Mouse (Mus musculus): Measurements from ENCODE around the gene Spaar. TPM values are rescaled to one million over a fixed set of nuclear protein-coding genes. Genes with fewer than 3 reads are reported as not detected.
A peak's percentile ranks its signal among the peaks of the same experiment; 100 is the strongest.

Spaar gene
- total and polyA plus RNA-seq, 2 experiments from 2014 or later = 0.25 to 0.29 TPM

DNA sequence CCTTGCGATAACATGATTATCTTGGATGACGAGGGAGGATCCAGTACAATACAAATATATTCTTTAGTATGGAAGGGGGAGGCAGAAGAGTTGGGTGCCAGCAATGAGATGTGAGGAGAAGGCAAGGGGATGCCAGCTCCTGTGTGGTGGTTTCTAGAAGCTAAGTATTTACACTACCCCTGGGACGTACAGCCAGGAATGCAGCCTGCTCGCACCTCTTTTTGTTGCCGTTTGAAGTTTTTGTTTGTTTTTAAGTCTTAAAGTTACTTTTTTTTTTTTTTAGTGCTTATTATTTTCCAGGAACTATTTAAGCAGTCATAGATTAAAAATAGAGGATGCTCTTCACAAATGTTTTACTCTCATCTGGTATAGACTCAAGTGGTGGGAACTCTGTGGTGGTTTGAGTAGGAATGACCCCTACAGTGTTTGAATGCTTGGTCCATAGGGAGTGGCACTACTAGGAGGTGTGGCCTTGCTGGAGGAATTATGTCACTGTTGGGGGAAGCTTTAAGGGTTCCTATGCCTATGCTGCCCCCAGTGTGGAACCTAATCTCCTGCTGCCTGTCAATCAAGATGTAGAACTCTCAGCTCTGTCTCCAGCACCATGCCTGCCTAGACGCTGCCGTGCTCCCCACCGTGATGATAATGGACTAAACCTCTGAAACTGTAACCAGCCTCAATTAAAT lies 9.3 kb downstream of the Spaar start:
- Histone ChIP-seq H3K4me2 (ENCODE audit: low read depth) (no peak overlapping the region), H3K27ac (ENCODE audit: low read depth, low read length) (no peak overlapping the region), H3K36me3 (ENCODE audit: insufficient read depth) (no peaks in the 10 kb centered on the region), H3K4me3 (ENCODE audit: low read depth, low read length) (no peak overlapping the region), H3K9me3 (ENCODE audit: low read length) (no peaks in the 10 kb centered on the region), H3K4me1 (ENCODE audit: insufficient read depth) (no peaks in the 10 kb centered on the region), H3K9ac (no peak overlapping the region), H3K27me3 (ENCODE audit: insufficient read depth, low read length) (no peaks in the 10 kb centered on the region)
- 69% methylated on average over 8 of the region's 8 CpGs for WGBS
- TF ChIP-seq CTCF (IDR thresholded peaks at IDR 0.05; ENCODE audit: low read depth) = no peak
- ATAC-seq = no peak
- DNase-seq = no peak

DNA sequence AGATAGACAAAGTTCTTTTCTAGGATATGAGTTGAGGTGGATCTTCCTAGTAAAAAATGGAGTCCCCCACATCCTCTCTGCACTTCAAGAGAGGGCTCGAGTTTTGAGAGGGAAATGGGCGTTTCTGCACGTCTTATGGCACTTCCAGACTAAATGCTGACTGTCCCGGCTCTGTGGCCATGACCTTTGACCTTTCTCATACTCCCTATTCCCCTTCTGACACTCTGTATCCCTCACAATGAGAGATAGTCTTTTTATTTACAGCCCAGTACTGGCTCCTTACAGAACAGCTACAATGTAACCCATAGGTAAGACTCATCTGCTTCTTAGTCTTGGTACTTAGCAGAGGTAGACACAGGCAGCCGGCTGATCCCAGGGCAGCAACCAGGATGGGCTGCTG lies 11.7 kb downstream of the Spaar start:
- no peaks in the 10 kb centered on the region for H3K4me1 ChIP-seq (ENCODE audit: insufficient read depth)

DNA sequence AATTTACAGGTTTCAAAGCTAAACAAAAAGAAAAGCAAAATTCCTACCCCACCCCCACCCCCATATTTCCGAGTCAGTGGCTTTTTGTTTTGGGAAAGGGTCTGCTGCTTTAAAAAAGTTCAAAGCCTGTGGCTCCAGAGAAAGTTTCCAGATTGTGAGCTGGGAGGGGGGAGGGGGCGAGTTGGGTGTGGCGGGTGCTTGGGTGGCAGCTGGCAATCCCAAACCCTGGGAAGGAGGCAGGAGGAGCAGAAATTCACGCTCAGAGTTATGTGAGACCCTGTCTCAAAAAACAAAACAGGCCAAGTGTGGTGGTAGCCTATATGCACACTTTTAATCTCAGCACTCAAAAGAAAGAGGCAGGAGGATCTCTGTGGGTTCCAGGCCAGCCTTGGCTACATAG lies 12.8 kb downstream of the Spaar start:
- DNase-seq (no peak), ATAC-seq (no peak)
- no peak overlapping the region for H3K4me2 ChIP-seq (ENCODE audit: low read depth)
- 28% methylated on average over 4 of the region's 4 CpGs for WGBS
- H3K27me3 ChIP-seq (ENCODE audit: insufficient read depth, low read length) = no peaks in the 10 kb centered on the region
- no peak overlapping the region for H3K4me3 ChIP-seq (ENCODE audit: low read depth, low read length)
- H3K27ac ChIP-seq (ENCODE audit: low read depth, low read length) = no peak overlapping the region
- no peaks in the 10 kb centered on the region for H3K9me3 ChIP-seq (ENCODE audit: low read length)
- no peak overlapping the region for H3K9ac ChIP-seq
- H3K4me1 ChIP-seq (ENCODE audit: insufficient read depth) = no peaks in the 10 kb centered on the region
- no peaks in the 10 kb centered on the region for H3K36me3 ChIP-seq (ENCODE audit: insufficient read depth)
- TF ChIP-seq CTCF (IDR thresholded peaks at IDR 0.05; ENCODE audit: low read depth) = no peak

More for the DNA sequence above, 11.7 kb downstream of the Spaar start:
- no peak overlapping the region for H3K4me2 ChIP-seq (ENCODE audit: low read depth)
- no peak overlapping the region for H3K9ac ChIP-seq
- DNase-seq = no peak
- TF ChIP-seq CTCF (IDR thresholded peaks at IDR 0.05; ENCODE audit: low read depth) = no peak
- no peak overlapping the region for H3K27ac ChIP-seq (ENCODE audit: low read depth, low read length)
- WGBS = 77% methylated on average over 5 of the region's 5 CpGs
- no peak for ATAC-seq
- H3K36me3 ChIP-seq (ENCODE audit: insufficient read depth) = no peaks in the 10 kb centered on the region
- H3K4me3 ChIP-seq (ENCODE audit: low read depth, low read length) = no peak overlapping the region
- no peaks in the 10 kb centered on the region for H3K27me3 ChIP-seq (ENCODE audit: insufficient read depth, low read length)
- H3K9me3 ChIP-seq (ENCODE audit: low read length) = no peaks in the 10 kb centered on the region

DNA sequence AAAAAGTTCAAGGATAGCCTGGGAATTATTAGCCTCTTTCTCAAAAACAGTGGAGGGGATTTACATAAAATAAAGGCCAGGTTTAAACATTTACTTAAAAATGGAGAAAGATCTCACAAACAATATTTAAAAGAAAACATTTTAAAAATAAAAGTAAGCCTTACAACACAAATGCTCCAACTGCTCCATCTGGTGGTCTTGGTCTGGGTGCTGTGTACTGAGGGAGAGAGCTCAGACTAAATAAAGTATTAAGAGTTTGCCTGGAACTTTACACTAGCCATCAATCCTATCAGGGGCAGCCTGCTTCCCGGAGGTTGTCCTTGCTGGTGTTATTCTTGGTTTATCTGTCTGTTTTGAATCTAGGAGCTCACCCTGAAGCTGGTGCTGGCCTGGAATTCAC lies 13.3 kb downstream of the Spaar start:
- Histone ChIP-seq H3K9ac (no peak overlapping the region), H3K4me1 (ENCODE audit: insufficient read depth) (no peaks in the 10 kb centered on the region), H3K4me3 (ENCODE audit: low read depth, low read length) (no peak overlapping the region), H3K36me3 (ENCODE audit: insufficient read depth) (no peaks in the 10 kb centered on the region), H3K4me2 (ENCODE audit: low read depth) (no peak overlapping the region), H3K27me3 (ENCODE audit: insufficient read depth, low read length) (no peaks in the 10 kb centered on the region), H3K9me3 (ENCODE audit: low read length) (no peaks in the 10 kb centered on the region), H3K27ac (ENCODE audit: low read depth, low read length) (no peak overlapping the region)
- WGBS = 74% methylated on average over 1 of the region's 1 CpGs
- DNase-seq (peak; percentile 50), ATAC-seq (no peak)
- peak; percentile 48; the same call in 1 of the 2 replicates for TF ChIP-seq CTCF (IDR thresholded peaks at IDR 0.05; ENCODE audit: low read depth)

DNA sequence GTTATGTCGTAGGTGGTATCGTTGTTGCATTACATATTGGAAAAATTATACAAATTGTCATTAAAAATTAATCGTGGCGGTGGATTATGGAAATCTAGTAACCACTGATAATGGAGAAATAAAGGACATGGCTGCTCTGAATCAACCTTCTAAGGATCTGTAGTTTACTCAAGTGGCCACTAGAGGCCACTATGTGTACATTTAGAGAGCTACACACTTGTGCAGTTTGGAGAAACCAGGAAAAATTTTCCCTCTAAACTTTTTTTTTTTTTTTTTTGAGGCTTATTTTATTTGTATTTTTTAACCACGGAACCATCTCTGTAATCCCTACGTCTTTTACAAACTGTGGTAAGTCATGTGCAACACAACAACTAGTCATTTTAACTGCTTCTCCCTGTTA lies 15.4 kb downstream of the Spaar start:
- Histone ChIP-seq H3K4me1 (ENCODE audit: insufficient read depth) (no peaks in the 10 kb centered on the region), H3K4me3 (ENCODE audit: low read depth, low read length) (no peak overlapping the region), H3K9ac (no peak overlapping the region), H3K9me3 (ENCODE audit: low read length) (no peaks in the 10 kb centered on the region), H3K4me2 (ENCODE audit: low read depth) (no peak overlapping the region), H3K27me3 (ENCODE audit: insufficient read depth, low read length) (no peaks in the 10 kb centered on the region), H3K36me3 (ENCODE audit: insufficient read depth) (no peaks in the 10 kb centered on the region), H3K27ac (ENCODE audit: low read depth, low read length) (no peak overlapping the region)
- WGBS = 15% methylated on average over 6 of the region's 6 CpGs
- DNase-seq = peak; percentile 75
- TF ChIP-seq CTCF (IDR thresholded peaks at IDR 0.05; ENCODE audit: low read depth) = peak; percentile 73
- ATAC-seq = peak; percentile 70; the same call in 1 of the 2 replicates

DNA sequence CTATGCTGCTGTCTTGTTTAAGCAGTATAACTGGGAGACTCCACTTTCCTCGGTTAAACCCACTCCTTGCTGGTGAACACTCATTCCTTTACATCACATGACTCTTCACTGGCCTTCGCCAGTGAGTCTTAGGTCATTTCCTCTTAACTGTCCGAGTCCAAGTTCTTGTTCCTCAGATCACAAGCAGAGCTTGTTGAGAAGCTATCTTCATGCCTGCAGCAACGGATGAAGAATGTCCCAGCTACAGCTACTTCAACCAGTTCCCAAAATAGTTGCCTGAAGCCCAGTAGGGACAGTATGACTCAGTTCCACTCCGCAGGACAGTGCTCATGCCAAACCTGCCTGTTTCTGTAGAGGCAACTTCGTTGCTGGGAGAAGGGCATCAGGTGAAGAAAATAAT lies 27.4 kb downstream of the Spaar start:
- H3K9me3 ChIP-seq (ENCODE audit: low read length) = no peaks in the 10 kb centered on the region
- H3K4me1 ChIP-seq (ENCODE audit: insufficient read depth) = no peaks in the 10 kb centered on the region
- TF ChIP-seq CTCF (IDR thresholded peaks at IDR 0.05; ENCODE audit: low read depth) = no peak
- no peak overlapping the region for H3K4me2 ChIP-seq (ENCODE audit: low read depth)
- 81% methylated on average over 6 of the region's 6 CpGs for WGBS
- no peak overlapping the region for H3K27ac ChIP-seq (ENCODE audit: low read depth, low read length)
- H3K36me3 ChIP-seq (ENCODE audit: insufficient read depth) = no peaks in the 10 kb centered on the region
- ATAC-seq (no peak), DNase-seq (no peak)
- H3K4me3 ChIP-seq (ENCODE audit: low read depth, low read length) = no peak overlapping the region
- no peak overlapping the region for H3K9ac ChIP-seq
- H3K27me3 ChIP-seq (ENCODE audit: insufficient read depth, low read length) = no peaks in the 10 kb centered on the region

DNA sequence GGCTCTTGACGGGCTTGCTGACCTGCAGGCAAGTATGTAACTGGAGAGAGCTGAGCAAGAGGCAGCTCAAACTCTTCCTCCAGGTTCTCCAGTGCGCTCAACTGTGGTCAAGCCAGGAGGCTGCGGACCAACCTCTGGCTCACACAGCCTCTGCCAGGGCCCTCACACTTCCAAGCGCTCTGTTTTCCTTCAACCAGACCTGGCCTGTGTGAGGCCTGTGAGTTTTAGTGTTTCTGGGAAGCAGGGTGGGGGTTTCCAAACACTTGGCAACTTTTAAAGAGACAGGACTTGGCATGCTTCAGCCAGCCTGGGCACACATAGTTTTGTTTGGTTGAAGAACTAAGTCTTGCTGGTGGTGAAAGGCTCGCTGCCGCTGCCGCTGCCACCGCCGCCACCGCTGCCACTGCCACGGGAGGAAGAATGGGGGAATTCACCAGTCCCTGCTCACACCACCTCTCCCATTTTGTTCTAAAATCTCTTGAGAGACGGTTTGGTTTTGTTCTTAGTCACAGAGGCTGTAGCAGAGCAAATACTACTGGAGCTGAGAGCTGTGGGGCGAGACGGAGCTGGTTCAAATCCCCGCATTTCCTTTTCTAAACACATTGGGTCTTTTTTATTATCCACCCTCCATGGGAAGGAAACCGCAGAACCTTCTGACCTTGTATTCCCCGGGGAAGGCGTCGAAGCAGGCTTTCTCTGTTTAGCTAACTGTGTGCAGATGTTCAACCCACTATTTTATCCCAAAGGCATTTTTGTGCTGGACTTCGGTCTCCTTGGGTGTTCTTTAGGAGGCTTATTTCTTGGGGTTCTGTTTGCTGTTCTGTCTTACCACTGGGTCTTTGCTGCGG lies 30.0 kb downstream of the Spaar start:
- H3K9me3 ChIP-seq (ENCODE audit: low read length) = no peaks in the 10 kb centered on the region
- no peak overlapping the region for H3K9ac ChIP-seq
- H3K27me3 ChIP-seq (ENCODE audit: insufficient read depth, low read length) = no peaks in the 10 kb centered on the region
- no peak overlapping the region for H3K27ac ChIP-seq (ENCODE audit: low read depth, low read length)
- no peak for TF ChIP-seq CTCF (IDR thresholded peaks at IDR 0.05; ENCODE audit: low read depth)
- DNase-seq = peak; percentile 52
- H3K36me3 ChIP-seq (ENCODE audit: insufficient read depth) = no peaks in the 10 kb centered on the region
- ATAC-seq = peak; percentile 42; the same call in 1 of the 2 replicates
- no peaks in the 10 kb centered on the region for H3K4me1 ChIP-seq (ENCODE audit: insufficient read depth)
- no peak overlapping the region for H3K4me3 ChIP-seq (ENCODE audit: low read depth, low read length)
- WGBS = 71% methylated on average over 21 of the region's 21 CpGs
- no peak overlapping the region for H3K4me2 ChIP-seq (ENCODE audit: low read depth)
